Mouse (Mus musculus): ENCODE measurements around the gene Ppp1r13b.

Gene Ppp1r13b

GRCm38 (mm10) chr12:111916514-111917217, 8.8 kb upstream of the Ppp1r13b start:
- DNase-seq (ENCODE audit: low read depth, low spot score) = peak; percentile 24

- no peak for DNase-seq (ENCODE audit: low read depth, low spot score)
These were observed 7.9 kb upstream of the Ppp1r13b start for GRCm38 (mm10) chr12:111915781-111916180.

- no peak for DNase-seq (ENCODE audit: low read depth, low spot score)
These were observed 6.1 kb upstream of the Ppp1r13b start for GRCm38 (mm10) chr12:111914031-111914430.

GRCm38 (mm10) chr12:111912802-111913201, 4.9 kb upstream of the Ppp1r13b start:
- DNase-seq (ENCODE audit: low read depth, low spot score) = no peak

GRCm38 (mm10) chr12:111911796-111912195, 3.9 kb upstream of the Ppp1r13b start:
- DNase-seq (ENCODE audit: low read depth, low spot score) = no peak

GRCm38 (mm10) chr12:111911171-111911760, 3.4 kb upstream of the Ppp1r13b start:
- no peak for DNase-seq (ENCODE audit: low read depth, low spot score)

GRCm38 (mm10) chr12:111908997-111909550, 1.2 kb upstream of the Ppp1r13b start:
- no peak for DNase-seq (ENCODE audit: low read depth, low spot score)

- DNase-seq (ENCODE audit: low read depth, low spot score) = no peak
These were observed 454 bp downstream of the Ppp1r13b start for GRCm38 (mm10) chr12:111907421-111907891.

- no peak for DNase-seq (ENCODE audit: low read depth, low spot score)
These were observed 1.5 kb downstream of the Ppp1r13b start for GRCm38 (mm10) chr12:111906309-111906875.

GRCm38 (mm10) chr12:111902488-111902887, 5.4 kb downstream of the Ppp1r13b start:
- no peak for DNase-seq (ENCODE audit: low read depth, low spot score)

- no peak for DNase-seq (ENCODE audit: low read depth, low spot score)
These were observed 6.6 kb downstream of the Ppp1r13b start for GRCm38 (mm10) chr12:111901105-111901875.

- DNase-seq (ENCODE audit: low read depth, low spot score) = no peak
These were observed 8.3 kb downstream of the Ppp1r13b start for GRCm38 (mm10) chr12:111899646-111900045.

- DNase-seq (ENCODE audit: low read depth, low spot score) = no peak
These were observed 9.2 kb downstream of the Ppp1r13b start for GRCm38 (mm10) chr12:111898686-111899085.

- no peak for DNase-seq (ENCODE audit: low read depth, low spot score)
These were observed 10.8 kb downstream of the Ppp1r13b start for GRCm38 (mm10) chr12:111896908-111897661.

GRCm38 (mm10) chr12:111894082-111894481, 13.8 kb downstream of the Ppp1r13b start:
- DNase-seq (ENCODE audit: low read depth, low spot score) = no peak

- DNase-seq (ENCODE audit: low read depth, low spot score) = no peak
These were observed 14.9 kb downstream of the Ppp1r13b start for GRCm38 (mm10) chr12:111892981-111893380.

GRCm38 (mm10) chr12:111891800-111892199, 16.1 kb downstream of the Ppp1r13b start:
- DNase-seq (ENCODE audit: low read depth, low spot score) = no peak

GRCm38 (mm10) chr12:111889251-111889650, 18.7 kb downstream of the Ppp1r13b start:
- no peak for DNase-seq (ENCODE audit: low read depth, low spot score)

- no peak for DNase-seq (ENCODE audit: low read depth, low spot score)
These were observed 19.5 kb downstream of the Ppp1r13b start for GRCm38 (mm10) chr12:111888303-111888864.

GRCm38 (mm10) chr12:111887005-111887404, 20.9 kb downstream of the Ppp1r13b start:
- DNase-seq (ENCODE audit: low read depth, low spot score) = no peak

GRCm38 (mm10) chr12:111882852-111883251, 25.1 kb downstream of the Ppp1r13b start:
- no peak for DNase-seq (ENCODE audit: low read depth, low spot score)

Data from mesoderm, embryonic 11.5 days (tissue).